Mouse (Mus musculus) right cerebral cortex, adult 18-20 months (tissue): ENCODE measurements around the gene Ero1lb.
"Not testable (repeated sequence)": the region's sequence is repeated elsewhere in the genome, so short reads cannot be mapped to it uniquely, and the experiment has no call there.

ENCODE experiments used
- DNase-seq: peaks from one replicate; pipeline ENCODE4 v3.0.0; 2022; ENCODE audit warnings: mixed read lengths

Gene Ero1lb

GRCm38 (mm10) chr13:12578145-12578544 lies 12.5 kb downstream of the Ero1lb start:
- no peak for DNase-seq

- DNase-seq, result peak; percentile 33
These were observed 23.3 kb downstream of the Ero1lb start for GRCm38 (mm10) chr13:12589003-12589402.

GRCm38 (mm10) chr13:12597075-12597474 lies 31.4 kb downstream of the Ero1lb start:
- not testable (repeated sequence) for DNase-seq

- DNase-seq, result not testable (repeated sequence)
These were observed 44.5 kb downstream of the Ero1lb start for GRCm38 (mm10) chr13:12610206-12610605.

- DNase-seq, result not testable (repeated sequence)
These were observed 48.4 kb downstream of the Ero1lb start for GRCm38 (mm10) chr13:12614026-12614425.

GRCm38 (mm10) chr13:12614591-12614990 lies 48.9 kb downstream of the Ero1lb start:
- DNase-seq, result not testable (repeated sequence)

- DNase-seq, result not testable (repeated sequence)
These were observed 49.3 kb downstream of the Ero1lb start for GRCm38 (mm10) chr13:12615014-12615413.

- DNase-seq, result not testable (repeated sequence)
These were observed 50.8 kb downstream of the Ero1lb start for GRCm38 (mm10) chr13:12616489-12616888.

- not testable (repeated sequence) for DNase-seq
These were observed 54.1 kb downstream of the Ero1lb start for GRCm38 (mm10) chr13:12619808-12620207.

- not testable (repeated sequence) for DNase-seq
These were observed 60.4 kb downstream of the Ero1lb start for GRCm38 (mm10) chr13:12626061-12626460.

- not testable (repeated sequence) for DNase-seq
These were observed 62.1 kb downstream of the Ero1lb start for GRCm38 (mm10) chr13:12627746-12628145.

GRCm38 (mm10) chr13:12628181-12628580 lies 62.5 kb downstream of the Ero1lb start:
- DNase-seq, result not testable (repeated sequence)

- DNase-seq, result not testable (repeated sequence)
These were observed 64.6 kb downstream of the Ero1lb start for GRCm38 (mm10) chr13:12630252-12630651.

- DNase-seq, result not testable (repeated sequence)
These were observed 69.4 kb downstream of the Ero1lb start for GRCm38 (mm10) chr13:12634941-12635588.

GRCm38 (mm10) chr13:12642795-12643194 lies 77.1 kb downstream of the Ero1lb start:
- DNase-seq, result not testable (repeated sequence)

GRCm38 (mm10) chr13:12646676-12647075 lies 81.0 kb downstream of the Ero1lb start:
- not testable (repeated sequence) for DNase-seq

GRCm38 (mm10) chr13:12650020-12650876 lies 84.6 kb downstream of the Ero1lb start:
- DNase-seq, result peak; percentile 84

GRCm38 (mm10) chr13:12650877-12651176 lies 85.2 kb downstream of the Ero1lb start:
- DNase-seq, result peak; percentile 54
